Mouse (Mus musculus): ENCODE data around the gene Dpm1. TPM values are rescaled to one million over a fixed set of nuclear protein-coding genes. Genes with fewer than 3 reads are reported as not detected.

Gene Dpm1
- 85.3 and 91.5 TPM in 2 replicates for polyA plus RNA-seq (2015; fragmentation: Nextera tagmentation; extraction: Ambion mirVana)

GRCm38 (mm10) chr2:168230026-168230728 is at the start of gene Dpm1, which contains the start of the genes Gm20716 and Mocs3:
Gene Dpm1, minus strand, starts transcription at chr2:168230591.
Gene Gm20716, minus strand, starts transcription at chr2:168230364.
Gene Mocs3, plus strand, starts transcription at chr2:168230622.
- peak within 1 kb of the TSS; percentile 87 for H3K9ac ChIP-seq
- peak; percentile 88 for ATAC-seq (ENCODE audit: low FRiP score, low read depth)

GRCm38 (mm10) chr2:168274374-168274935 is 44.1 kb upstream of the Dpm1 start:
- peaks cover 75% of the 10 kb centered on the region for H3K27me3 ChIP-seq
- no peak overlapping the region for H3K27ac ChIP-seq
- WGBS: 10% methylated on average over 11 of the region's 11 CpGs
- H3K9me3 ChIP-seq: no peaks in the 10 kb centered on the region
- 0 out of 2 replicates have a peak, but pooled peaks cover 5% of the 10 kb centered on the region for H3K4me1 ChIP-seq
- H3K4me3 ChIP-seq: no peak overlapping the region
- H3K4me2 ChIP-seq (replicated peaks): no peak overlapping the region
- H3K36me3 ChIP-seq: no peaks in the 10 kb centered on the region
- no peak for ATAC-seq (ENCODE audit: low FRiP score, low read depth)
- no peak overlapping the region for H3K9ac ChIP-seq

More at GRCm38 (mm10) chr2:168230026-168230728, at the start of gene Dpm1, which contains the start of the genes Gm20716 and Mocs3:
- under 1% methylated on average over 73 of the region's 73 CpGs for WGBS
- Histone ChIP-seq H3K4me2 (replicated peaks) (peak within 1 kb of the TSS; percentile 99), H3K4me1 (peaks cover 34% of the 10 kb centered on the region), H3K9me3 (no peaks in the 10 kb centered on the region), H3K27ac (peak within 1 kb of the TSS; percentile 91), H3K27me3 (no peaks in the 10 kb centered on the region), H3K36me3 (peaks cover 43% of the 10 kb centered on the region), H3K4me3 (peak within 1 kb of the TSS; percentile 100)

DNA sequence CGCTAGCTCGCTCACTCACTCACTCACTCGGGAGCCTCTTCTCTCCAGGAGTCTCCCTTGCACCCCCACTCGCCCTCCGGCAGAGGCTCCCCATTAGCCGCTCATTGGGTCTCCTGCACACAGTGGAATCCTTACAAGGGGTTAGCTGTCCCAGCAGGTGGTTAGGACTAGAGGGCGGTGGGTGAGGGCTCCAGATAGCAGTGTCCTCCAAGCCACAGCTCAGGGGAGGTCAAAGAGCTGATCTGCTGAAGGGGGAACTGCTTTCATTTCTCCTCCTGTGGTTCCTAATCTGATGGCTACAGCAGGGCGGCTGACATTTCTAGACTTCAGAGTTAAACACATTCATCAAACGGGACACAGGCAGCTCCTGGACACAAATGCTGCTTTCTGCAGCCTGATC is 43.0 kb upstream of the Dpm1 start:
- Histone ChIP-seq H3K27ac (no peak overlapping the region), H3K4me3 (no peak overlapping the region), H3K36me3 (no peaks in the 10 kb centered on the region), H3K4me1 (0 out of 2 replicates have a peak, but pooled peaks cover 5% of the 10 kb centered on the region), H3K4me2 (replicated peaks) (no peak overlapping the region), H3K9ac (peak overlapping the region; percentile 13; the same call in 1 of the 2 replicates), H3K27me3 (peaks cover 69% of the 10 kb centered on the region), H3K9me3 (no peaks in the 10 kb centered on the region)
- WGBS: 28% methylated on average over 9 of the region's 9 CpGs
- ATAC-seq (ENCODE audit: low FRiP score, low read depth): no peak

DNA sequence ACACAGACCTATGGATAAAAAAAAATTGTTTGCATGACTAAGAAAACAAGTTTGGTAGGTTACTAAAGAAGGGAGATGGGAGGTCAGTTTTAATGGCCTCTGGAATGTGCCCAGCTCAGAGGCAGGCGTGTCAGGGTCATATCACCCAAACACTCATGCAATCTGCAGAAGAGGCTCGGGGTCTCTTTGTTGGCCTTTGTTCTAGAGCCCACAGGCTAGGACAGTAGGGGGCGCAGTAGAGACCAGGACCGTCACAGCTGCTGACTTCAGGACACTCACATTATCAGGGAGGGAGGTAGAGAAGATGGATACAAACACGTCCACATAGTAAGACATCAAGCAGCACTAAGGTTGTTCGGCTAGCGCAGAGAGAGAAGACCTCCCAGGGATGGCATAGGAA is 37.6 kb upstream of the Dpm1 start:
- no peak overlapping the region for H3K27ac ChIP-seq
- peak overlapping the region; percentile 49 for H3K4me2 ChIP-seq (replicated peaks)
- ATAC-seq (ENCODE audit: low FRiP score, low read depth): no peak
- H3K27me3 ChIP-seq: peaks cover 21% of the 10 kb centered on the region
- 32% methylated on average over 7 of the region's 7 CpGs for WGBS
- H3K4me3 ChIP-seq: peak overlapping the region; percentile 22
- H3K9me3 ChIP-seq: no peaks in the 10 kb centered on the region
- 0 out of 2 replicates have a peak, but pooled peaks cover under 1% of the 10 kb centered on the region for H3K4me1 ChIP-seq
- H3K36me3 ChIP-seq: no peaks in the 10 kb centered on the region
- H3K9ac ChIP-seq: no peak overlapping the region

- ATAC-seq (ENCODE audit: low FRiP score, low read depth): no peak
- no peak overlapping the region for H3K4me2 ChIP-seq (replicated peaks)
- H3K9me3 ChIP-seq: no peaks in the 10 kb centered on the region
- H3K4me1 ChIP-seq: no peaks in the 10 kb centered on the region
- no peak overlapping the region for H3K4me3 ChIP-seq
- H3K9ac ChIP-seq: no peak overlapping the region
- H3K27me3 ChIP-seq: peaks cover 13% of the 10 kb centered on the region
- H3K36me3 ChIP-seq: no peaks in the 10 kb centered on the region
- 79% methylated on average over 10 of the region's 10 CpGs for WGBS
- no peak overlapping the region for H3K27ac ChIP-seq
Observed at GRCm38 (mm10) chr2:168260900-168261299, 30.5 kb upstream of the Dpm1 start.

- ATAC-seq (ENCODE audit: low FRiP score, low read depth): no peak
- H3K9ac ChIP-seq: no peak overlapping the region
- peaks cover 13% of the 10 kb centered on the region for H3K27me3 ChIP-seq
- no peak overlapping the region for H3K4me2 ChIP-seq (replicated peaks)
- no peaks in the 10 kb centered on the region for H3K36me3 ChIP-seq
- H3K4me3 ChIP-seq: no peak overlapping the region
- WGBS: 89% methylated on average over 3 of the region's 3 CpGs
- no peaks in the 10 kb centered on the region for H3K9me3 ChIP-seq
- H3K27ac ChIP-seq: no peak overlapping the region
- H3K4me1 ChIP-seq: no peaks in the 10 kb centered on the region
Observed at GRCm38 (mm10) chr2:168260124-168260523, 29.7 kb upstream of the Dpm1 start.

DNA sequence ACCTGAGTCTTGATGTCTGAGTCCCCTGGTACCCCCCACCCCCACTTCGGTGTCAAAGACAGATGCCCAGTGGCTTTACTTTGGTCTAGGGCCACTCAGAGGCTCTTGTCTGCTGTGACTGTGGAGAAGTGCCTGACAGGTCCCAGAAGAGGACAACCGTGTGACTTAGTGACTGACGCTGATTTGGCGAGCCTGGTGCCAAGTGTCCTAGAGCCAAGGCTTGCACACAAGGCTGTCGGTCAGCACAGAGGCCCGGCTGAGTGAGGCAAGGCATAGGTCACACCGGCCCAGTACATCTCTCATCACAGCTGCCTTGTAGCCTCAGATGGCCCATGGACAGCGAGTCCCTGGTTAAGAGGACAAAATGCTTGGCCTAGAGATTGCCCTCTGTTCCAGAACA is 28.7 kb upstream of the Dpm1 start:
- no peaks in the 10 kb centered on the region for H3K4me1 ChIP-seq
- no peak for ATAC-seq (ENCODE audit: low FRiP score, low read depth)
- 91% methylated on average over 8 of the region's 8 CpGs for WGBS
- no peak overlapping the region for H3K27ac ChIP-seq
- no peak overlapping the region for H3K4me2 ChIP-seq (replicated peaks)
- no peak overlapping the region for H3K9ac ChIP-seq
- peaks cover 13% of the 10 kb centered on the region for H3K27me3 ChIP-seq
- no peaks in the 10 kb centered on the region for H3K36me3 ChIP-seq
- no peak overlapping the region for H3K4me3 ChIP-seq
- no peaks in the 10 kb centered on the region for H3K9me3 ChIP-seq

GRCm38 (mm10) chr2:168257188-168257587 is 26.8 kb upstream of the Dpm1 start:
- H3K9ac ChIP-seq: no peak overlapping the region

GRCm38 (mm10) chr2:168256506-168256905 is 26.1 kb upstream of the Dpm1 start:
- Histone ChIP-seq H3K4me3 (no peak overlapping the region), H3K4me1 (peaks cover 9% of the 10 kb centered on the region; the same call in 1 of the 2 replicates), H3K9me3 (no peaks in the 10 kb centered on the region), H3K36me3 (no peaks in the 10 kb centered on the region), H3K27ac (no peak overlapping the region), H3K9ac (no peak overlapping the region), H3K27me3 (0 out of 2 replicates have a peak, but pooled peaks cover 2% of the 10 kb centered on the region), H3K4me2 (replicated peaks) (no peak overlapping the region)
- WGBS: 85% methylated on average over 3 of the region's 3 CpGs
- no peak for ATAC-seq (ENCODE audit: low FRiP score, low read depth)

More at GRCm38 (mm10) chr2:168257188-168257587, 26.8 kb upstream of the Dpm1 start:
- Histone ChIP-seq H3K4me3 (no peak overlapping the region), H3K27me3 (peaks cover 3% of the 10 kb centered on the region), H3K36me3 (no peaks in the 10 kb centered on the region), H3K4me2 (replicated peaks) (no peak overlapping the region), H3K9me3 (no peaks in the 10 kb centered on the region), H3K27ac (no peak overlapping the region), H3K4me1 (peaks cover 9% of the 10 kb centered on the region; the same call in 1 of the 2 replicates)
- 85% methylated on average over 4 of the region's 4 CpGs for WGBS
- no peak for ATAC-seq (ENCODE audit: low FRiP score, low read depth)

DNA sequence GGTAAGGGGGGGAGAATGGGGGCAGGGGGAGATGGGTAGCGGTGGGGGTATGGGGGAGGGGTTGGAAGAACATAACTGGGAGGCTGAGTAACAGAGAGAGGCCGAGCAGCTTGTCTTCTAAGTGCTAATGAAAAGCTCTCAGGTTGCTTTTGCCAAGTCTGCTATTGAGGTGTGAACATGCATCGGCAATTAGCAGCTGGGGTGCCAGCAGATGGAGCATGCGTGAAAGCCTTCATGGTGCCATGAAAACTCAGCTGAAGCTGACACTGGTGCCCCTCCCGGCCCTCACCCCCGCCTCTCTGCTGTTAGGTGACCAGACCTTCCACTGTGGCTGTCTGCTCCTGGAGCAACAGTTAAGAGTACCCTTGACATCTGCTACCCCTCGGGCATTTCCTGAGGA is 23.4 kb upstream of the Dpm1 start:
- no peak for ATAC-seq (ENCODE audit: low FRiP score, low read depth)
- Histone ChIP-seq H3K36me3 (no peaks in the 10 kb centered on the region), H3K9me3 (no peaks in the 10 kb centered on the region), H3K4me2 (replicated peaks) (no peak overlapping the region), H3K4me1 (peaks cover 9% of the 10 kb centered on the region; the same call in 1 of the 2 replicates), H3K27me3 (no peaks in the 10 kb centered on the region), H3K9ac (no peak overlapping the region), H3K27ac (no peak overlapping the region), H3K4me3 (no peak overlapping the region)
- 26% methylated on average over 7 of the region's 7 CpGs for WGBS

- Histone ChIP-seq H3K27me3 (no peaks in the 10 kb centered on the region), H3K36me3 (no peaks in the 10 kb centered on the region), H3K4me3 (peak overlapping the region; percentile 26), H3K27ac (no peak overlapping the region), H3K9me3 (no peaks in the 10 kb centered on the region), H3K4me2 (replicated peaks) (peak overlapping the region; percentile 51), H3K4me1 (peaks cover 9% of the 10 kb centered on the region; the same call in 1 of the 2 replicates), H3K9ac (no peak overlapping the region; the same call in 1 of the 2 replicates)
- ATAC-seq (ENCODE audit: low FRiP score, low read depth): peak; percentile 16; the same call in 1 of the 2 replicates
- WGBS: 13% methylated on average over 16 of the region's 16 CpGs
Observed at GRCm38 (mm10) chr2:168252639-168253292, 22.4 kb upstream of the Dpm1 start.

- H3K9me3 ChIP-seq: no peaks in the 10 kb centered on the region
- ATAC-seq (ENCODE audit: low FRiP score, low read depth): peak; percentile 44; the same call in 1 of the 2 replicates
- H3K4me2 ChIP-seq (replicated peaks): no peak overlapping the region
- H3K27ac ChIP-seq: no peak overlapping the region
- H3K36me3 ChIP-seq: no peaks in the 10 kb centered on the region
- no peak overlapping the region for H3K9ac ChIP-seq
- H3K4me1 ChIP-seq: peaks cover 9% of the 10 kb centered on the region; the same call in 1 of the 2 replicates
- no peak overlapping the region for H3K4me3 ChIP-seq
- no peaks in the 10 kb centered on the region for H3K27me3 ChIP-seq
- 13% methylated on average over 8 of the region's 8 CpGs for WGBS
Observed at GRCm38 (mm10) chr2:168250270-168250669, 19.9 kb upstream of the Dpm1 start.

Measured in limb, embryonic 13.5 days (tissue).